Mouse (Mus musculus) hindbrain, postnatal 0 days (tissue): ENCODE data around the gene Alg9. TPM values are rescaled to one million over a fixed set of nuclear protein-coding genes. Genes with fewer than 3 reads are reported as not detected.
A peak's percentile ranks its signal among the peaks of the same experiment; 100 is the strongest.

Experiments used
- ATAC-seq: fragments of 200-750 bp; cut with Nextera tagmentation; 2 replicates; pipeline ENCODE4 v1.8.0; 2017; ENCODE audit warnings: mild to moderate bottlenecking, moderate TSS enrichment, moderate library complexity
- DNase-seq: peaks from one replicate; pipeline ENCODE4 v3.0.0-alpha.2; 2015; ENCODE audit warnings: low spot score
- H3K27ac ChIP-seq: fragments of 300-500 bp; sonication (generic); 2 replicates; pipeline ENCODE4 v1.5.1; 2014; ENCODE audit warnings: mild to moderate bottlenecking
- H3K27me3 ChIP-seq: fragments of 300-500 bp; sonication (generic); 2 replicates; pipeline ENCODE4 v1.6.1; 2014; ENCODE audit warnings: low read length, mixed read lengths; ENCODE audit not compliant: insufficient read depth
- H3K36me3 ChIP-seq: fragments of 300-500 bp; sonication (generic); 2 replicates; pipeline ENCODE4 v1.6.1; 2014; ENCODE audit warnings: low read length, mixed read lengths; ENCODE audit not compliant: insufficient read depth
- H3K4me1 ChIP-seq: fragments of 300-500 bp; sonication (generic); 2 replicates; pipeline ENCODE4 v1.6.1; 2014; ENCODE audit warnings: antibody characterized with exemption, low read length, mixed read lengths; ENCODE audit not compliant: insufficient read depth
- H3K4me2 ChIP-seq: fragments of 300-500 bp; sonication (generic); 2 replicates; pipeline ENCODE4 v1.6.1; 2014; ENCODE audit warnings: low read depth, mild to moderate bottlenecking, low read length, moderate library complexity, mixed read lengths
- H3K4me3 ChIP-seq: fragments of 300-500 bp; sonication (generic); 2 replicates; pipeline ENCODE4 v1.5.1; 2014; ENCODE audit warnings: low read length
- H3K9ac ChIP-seq: fragments of 300-500 bp; sonication (generic); replicated peaks from 2 replicates; pipeline ENCODE4 v1.6.1; 2014; ENCODE audit warnings: mild to moderate bottlenecking, low read length, moderate library complexity, mixed read lengths
- H3K9me3 ChIP-seq: fragments of 300-500 bp; sonication (generic); 2 replicates; pipeline ENCODE4 v1.6.1; 2016; ENCODE audit warnings: low read length, mixed read lengths
- CTCF ChIP-seq: IDR thresholded peaks from 2 replicates; pipeline ENCODE4 v1.5.1; 2016; ENCODE audit warnings: antibody characterized with exemption, control low read depth, low read depth
- WGBS: fragments of 180-500 bp; shearing (Covaris S2); extraction: QIAGEN DNeasy Blood & Tissue Kit; methylation state at CpG from one replicate; pipeline ENCODE4 v1.1.7; 2014; 5-methylcytosine and 5-hydroxymethylcytosine counted together
- polyA plus RNA-seq: library from polyadenylated mRNA; unstranded; fragments of >200 nt; fragmentation: Nextera tagmentation; extraction: Ambion mirVana; gene quantifications from 2 replicates; pipeline ENCODE4 v1.2.1, GENCODE M21; 2015
- total RNA-seq: library from RNA; depleted of rRNA; stranded (reverse); fragments of >200 nt; gene quantifications from 2 replicates; pipeline ENCODE4 v1.2.3, GENCODE M21; 2014

Gene Alg9
- total and polyA plus RNA-seq, 2 experiments from 2014 or later: 49.9 to 94.0 TPM

DNA sequence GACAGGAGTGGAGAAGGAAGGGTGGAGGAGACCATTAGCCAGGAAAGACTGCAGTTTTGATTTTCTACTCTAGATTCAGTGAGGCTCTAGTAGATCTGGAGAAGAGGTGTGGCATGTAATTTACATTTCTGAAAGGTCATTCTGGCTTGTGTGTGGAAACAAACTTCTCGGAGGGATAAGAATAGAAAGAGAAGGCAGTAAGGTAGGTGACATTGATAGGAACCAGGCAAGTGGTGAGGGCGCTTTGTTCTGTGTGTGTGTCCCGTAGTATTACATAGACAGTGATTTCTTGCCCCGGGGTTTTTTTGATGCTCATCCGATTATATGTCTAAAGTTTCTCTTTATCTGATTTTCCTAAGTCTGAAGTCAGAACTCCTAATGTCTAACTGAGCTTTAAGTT is 90.1 kb downstream of the Alg9 start:
- DNase-seq: no peak
- H3K4me3 ChIP-seq: no peak overlapping the region
- H3K36me3 ChIP-seq: peaks cover 49% of the 10 kb centered on the region
- no peaks in the 10 kb centered on the region for H3K4me1 ChIP-seq
- H3K9ac ChIP-seq: no peak overlapping the region
- ATAC-seq: no peak
- no peak overlapping the region for H3K4me2 ChIP-seq
- WGBS: 94% methylated on average over 5 of the region's 5 CpGs
- no peak for TF ChIP-seq CTCF
- H3K9me3 ChIP-seq: no peaks in the 10 kb centered on the region
- H3K27me3 ChIP-seq: no peaks in the 10 kb centered on the region
- no peak overlapping the region for H3K27ac ChIP-seq

DNA sequence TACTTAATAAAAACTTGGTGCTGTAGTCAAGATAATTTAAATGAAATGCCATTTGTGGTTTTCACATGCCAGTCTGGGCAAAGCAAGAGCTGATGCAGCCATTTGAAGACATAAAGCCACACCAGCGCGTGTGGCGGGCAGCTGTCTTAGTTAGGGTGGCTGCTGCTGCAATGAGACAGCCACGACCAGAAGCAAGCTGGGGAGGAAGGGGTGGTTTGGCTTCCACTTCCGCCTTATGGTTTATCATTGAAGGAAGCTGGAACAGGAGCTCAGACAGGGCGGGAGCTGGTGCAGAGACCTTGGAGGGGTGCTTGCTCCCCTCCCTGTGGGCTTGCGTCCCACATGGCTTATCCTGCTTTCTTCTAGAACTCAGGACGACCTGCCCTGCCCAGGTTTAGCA is 91.0 kb downstream of the Alg9 start:
- Histone ChIP-seq H3K27ac (no peak overlapping the region), H3K9me3 (no peaks in the 10 kb centered on the region), H3K36me3 (peaks cover 56% of the 10 kb centered on the region), H3K4me1 (no peaks in the 10 kb centered on the region), H3K4me3 (no peak overlapping the region), H3K4me2 (no peak overlapping the region), H3K9ac (no peak overlapping the region), H3K27me3 (no peaks in the 10 kb centered on the region)
- WGBS: 82% methylated on average over 8 of the region's 8 CpGs
- no peak for TF ChIP-seq CTCF
- DNase-seq (no peak), ATAC-seq (no peak)

DNA sequence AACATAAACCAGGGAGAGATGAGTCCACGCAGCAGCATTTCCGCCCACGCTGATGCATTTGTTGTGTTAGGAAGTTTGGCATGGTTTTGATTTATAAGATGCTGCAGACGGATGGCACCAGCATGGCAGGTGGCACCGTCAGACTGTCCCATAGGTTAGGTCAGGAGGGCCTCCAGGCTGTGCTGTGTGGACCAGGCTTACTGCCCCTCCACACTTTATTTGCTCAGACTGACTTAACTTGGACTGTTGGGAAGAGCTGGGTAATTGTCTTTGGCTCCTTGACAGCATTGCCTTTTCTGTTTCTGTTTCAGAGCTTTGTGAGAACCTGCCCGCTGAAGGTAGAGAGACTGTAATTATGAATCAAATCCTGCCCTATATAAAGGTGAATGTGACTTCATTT is 92.2 kb downstream of the Alg9 start:
- Histone ChIP-seq H3K9me3 (no peaks in the 10 kb centered on the region), H3K4me1 (no peaks in the 10 kb centered on the region), H3K9ac (no peak overlapping the region), H3K27me3 (no peaks in the 10 kb centered on the region), H3K36me3 (peaks cover 49% of the 10 kb centered on the region), H3K4me3 (no peak overlapping the region), H3K4me2 (no peak overlapping the region), H3K27ac (no peak overlapping the region)
- ATAC-seq: no peak
- DNase-seq: no peak
- 93% methylated on average over 6 of the region's 6 CpGs for WGBS
- no peak for TF ChIP-seq CTCF

DNA sequence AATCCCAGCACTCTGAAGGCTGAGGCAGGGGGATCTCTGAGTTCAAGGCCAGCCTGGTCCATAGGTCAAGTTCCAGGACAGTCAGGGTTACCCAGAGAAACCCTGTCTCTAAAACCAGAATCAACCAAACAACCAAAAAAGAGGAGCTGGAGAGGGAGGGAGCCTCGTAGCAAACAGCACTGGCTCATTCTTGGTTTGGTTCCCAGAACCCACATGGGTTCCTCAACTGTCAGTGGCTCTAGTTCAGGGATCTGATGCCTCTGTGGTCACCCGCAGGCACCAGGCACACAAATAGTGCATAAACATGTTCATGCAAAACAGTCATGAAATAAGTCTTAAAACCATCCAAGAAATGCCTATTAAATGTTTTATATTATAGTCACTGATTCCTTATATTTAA is 93.4 kb downstream of the Alg9 start:
- Histone ChIP-seq H3K36me3 (peaks cover 41% of the 10 kb centered on the region), H3K4me3 (no peak overlapping the region), H3K27ac (no peak overlapping the region), H3K9ac (no peak overlapping the region), H3K27me3 (no peaks in the 10 kb centered on the region), H3K4me1 (no peaks in the 10 kb centered on the region), H3K9me3 (no peaks in the 10 kb centered on the region), H3K4me2 (no peak overlapping the region)
- ATAC-seq (no peak), DNase-seq (no peak)
- TF ChIP-seq CTCF: no peak
- 65% methylated on average over 2 of the region's 2 CpGs for WGBS

DNA sequence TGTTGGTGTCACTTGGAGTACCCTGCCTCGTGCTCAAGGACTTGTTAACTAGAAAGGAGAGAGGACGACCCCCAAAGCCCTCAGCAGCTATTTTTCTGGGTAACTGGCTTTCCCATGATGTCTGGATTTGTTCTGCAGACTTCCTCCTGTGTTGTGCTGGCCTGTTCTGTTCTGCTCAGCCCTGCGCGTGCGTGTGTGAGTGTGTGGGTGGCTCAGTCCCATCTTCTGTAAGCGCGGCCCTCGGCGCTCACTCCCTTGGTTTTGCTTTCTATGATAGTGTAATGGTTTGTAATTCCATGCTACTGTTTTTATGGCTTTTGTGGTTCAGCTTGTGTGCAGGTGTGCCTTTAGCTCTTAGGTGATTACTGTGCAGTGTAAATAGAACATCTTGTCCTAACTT is 98.4 kb downstream of the Alg9 start:
- no peak for ATAC-seq
- Histone ChIP-seq H3K9ac (no peak overlapping the region), H3K9me3 (no peaks in the 10 kb centered on the region), H3K4me1 (no peaks in the 10 kb centered on the region), H3K4me2 (no peak overlapping the region), H3K27ac (no peak overlapping the region), H3K27me3 (no peaks in the 10 kb centered on the region), H3K4me3 (no peak overlapping the region), H3K36me3 (peaks cover 19% of the 10 kb centered on the region; the same call in 1 of the 2 replicates)
- no peak for DNase-seq
- WGBS: 91% methylated on average over 9 of the region's 9 CpGs
- TF ChIP-seq CTCF: no peak

DNA sequence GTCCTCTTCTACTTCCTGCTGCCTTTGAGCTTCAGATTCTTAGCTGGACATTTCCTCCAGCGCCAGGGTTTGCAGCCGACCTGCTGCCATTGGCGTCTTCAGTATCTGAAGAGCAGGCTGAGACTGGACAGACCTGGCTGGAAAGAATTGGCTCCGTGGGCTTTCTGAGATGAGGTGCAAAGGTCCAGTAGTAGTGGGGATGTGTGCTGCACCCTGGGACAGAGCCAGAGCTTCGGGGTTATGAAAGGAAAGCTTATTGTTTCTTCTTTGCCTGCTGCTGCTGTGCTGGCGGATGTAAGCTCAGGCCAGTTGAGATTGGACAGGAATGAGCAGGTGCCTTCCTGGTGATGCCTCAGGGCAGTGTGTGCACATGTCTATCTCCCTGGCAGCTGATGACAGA is 99.2 kb downstream of the Alg9 start:
- no peak overlapping the region for H3K9ac ChIP-seq
- no peaks in the 10 kb centered on the region for H3K4me1 ChIP-seq
- DNase-seq (no peak), ATAC-seq (peak; percentile 63; the same call in 1 of the 2 replicates)
- H3K27me3 ChIP-seq: no peaks in the 10 kb centered on the region
- H3K4me2 ChIP-seq: no peak overlapping the region
- TF ChIP-seq CTCF: no peak
- H3K4me3 ChIP-seq: no peak overlapping the region
- H3K27ac ChIP-seq: peak overlapping the region; percentile 1; the same call in 1 of the 2 replicates
- WGBS: 77% methylated on average over 6 of the region's 6 CpGs
- H3K36me3 ChIP-seq: peaks cover 23% of the 10 kb centered on the region; the same call in 1 of the 2 replicates
- no peaks in the 10 kb centered on the region for H3K9me3 ChIP-seq

DNA sequence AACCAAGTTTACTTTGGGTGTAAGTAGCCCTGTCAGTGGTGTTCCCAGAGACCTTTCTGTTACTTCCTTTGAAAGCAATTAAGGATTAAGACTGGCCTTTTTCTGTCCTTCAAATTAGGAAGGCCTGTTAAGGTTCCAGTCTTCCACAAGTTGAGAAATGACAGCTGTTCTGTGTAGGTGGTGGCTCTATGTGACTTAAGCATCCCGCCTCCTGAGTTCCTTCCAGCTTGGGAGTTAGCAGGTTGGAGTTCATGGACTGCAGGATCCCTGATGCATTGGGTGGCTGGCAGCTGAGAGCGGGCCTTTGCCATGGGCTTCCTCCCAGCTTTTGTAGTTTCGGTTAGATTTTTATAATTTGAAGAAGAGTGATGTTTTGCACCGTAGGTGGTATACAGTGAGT is 100.7 kb downstream of the Alg9 start:
- WGBS: 92% methylated on average over 4 of the region's 4 CpGs
- H3K4me3 ChIP-seq: no peak overlapping the region
- ATAC-seq: no peak
- H3K9ac ChIP-seq: no peak overlapping the region
- no peak for TF ChIP-seq CTCF
- no peaks in the 10 kb centered on the region for H3K4me1 ChIP-seq
- H3K27ac ChIP-seq: no peak overlapping the region
- H3K27me3 ChIP-seq: no peaks in the 10 kb centered on the region
- no peaks in the 10 kb centered on the region for H3K9me3 ChIP-seq
- no peak overlapping the region for H3K4me2 ChIP-seq
- DNase-seq: no peak
- H3K36me3 ChIP-seq: peaks cover 31% of the 10 kb centered on the region; the same call in 1 of the 2 replicates
